Mouse (Mus musculus): ENCODE data around the gene Nol6.

DNA sequence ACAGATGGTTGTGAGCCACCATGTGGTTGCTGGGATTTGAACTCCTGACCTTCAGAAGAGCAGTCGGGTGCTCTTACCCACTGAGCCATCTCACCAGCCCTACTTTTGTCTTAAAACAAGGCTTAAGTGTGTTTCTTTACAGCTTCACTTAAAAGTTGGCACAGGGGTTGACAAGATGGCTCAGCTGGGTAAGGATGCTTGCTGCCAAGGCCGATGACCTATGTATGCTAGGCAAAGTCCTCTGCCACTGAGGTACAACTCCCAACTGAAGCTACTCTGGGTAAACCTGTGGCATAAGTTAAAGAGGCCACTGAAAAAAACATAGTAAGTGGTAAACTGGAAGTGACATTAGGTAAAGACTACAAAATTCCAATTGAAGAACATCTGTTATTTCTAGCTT lies 18.3 kb upstream of the Nol6 start:
- TF ChIP-seq GATA1 (IDR thresholded peaks at IDR 0.05; ENCODE audit: borderline replicate concordance, low read length) (no peak), FLI1 (IDR thresholded peaks at IDR 0.05; ENCODE audit: low read length) (no peak)

All from megakaryocyte, embryonic 14.5 days (primary cell).